Mouse (Mus musculus): ENCODE results near the gene Arhgap45. TPM values are rescaled to one million over a fixed set of nuclear protein-coding genes. Genes with fewer than 3 reads are reported as not detected.

Gene Arhgap45
- polyA plus RNA-seq, 1 experiment from 2014 or later: 11.2 TPM

- Histone ChIP-seq H3K9ac (no peak overlapping the region), H3K9me3 (ENCODE audit: low read depth, low read length) (no peaks in the 10 kb centered on the region), H3K4me2 (no peak overlapping the region), H3K27ac (ENCODE audit: low read depth) (no peak overlapping the region), H3K4me1 (ENCODE audit: insufficient read depth) (no peaks in the 10 kb centered on the region), H3K36me3 (ENCODE audit: insufficient read depth) (peaks cover 42% of the 10 kb centered on the region), H3K4me3 (ENCODE audit: low read depth, low read length) (no peak overlapping the region), H3K27me3 (ENCODE audit: insufficient read depth, low read length) (peaks cover 17% of the 10 kb centered on the region)
- no peak for DNase-seq
- no peak for ATAC-seq (ENCODE audit: insufficient read depth)
- TF ChIP-seq CTCF (IDR thresholded peaks at IDR 0.05; ENCODE audit: low read depth): no peak
- 85% methylated on average over 21 of the region's 21 CpGs for WGBS
These were observed 42.4 kb upstream of the Arhgap45 start for GRCm38 (mm10) chr10:79974087-79974486.

GRCm38 (mm10) chr10:79974668-79975067 is 41.8 kb upstream of the Arhgap45 start:
- Histone ChIP-seq H3K4me1 (ENCODE audit: insufficient read depth) (no peaks in the 10 kb centered on the region), H3K27ac (ENCODE audit: low read depth) (no peak overlapping the region), H3K4me3 (ENCODE audit: low read depth, low read length) (no peak overlapping the region), H3K9me3 (ENCODE audit: low read depth, low read length) (no peaks in the 10 kb centered on the region), H3K4me2 (no peak overlapping the region), H3K27me3 (ENCODE audit: insufficient read depth, low read length) (peaks cover 17% of the 10 kb centered on the region), H3K36me3 (ENCODE audit: insufficient read depth) (peaks cover 48% of the 10 kb centered on the region), H3K9ac (no peak overlapping the region)
- ATAC-seq (ENCODE audit: insufficient read depth): no peak
- no peak for TF ChIP-seq CTCF (IDR thresholded peaks at IDR 0.05; ENCODE audit: low read depth)
- WGBS: 88% methylated on average over 8 of the region's 8 CpGs
- DNase-seq: no peak

DNA sequence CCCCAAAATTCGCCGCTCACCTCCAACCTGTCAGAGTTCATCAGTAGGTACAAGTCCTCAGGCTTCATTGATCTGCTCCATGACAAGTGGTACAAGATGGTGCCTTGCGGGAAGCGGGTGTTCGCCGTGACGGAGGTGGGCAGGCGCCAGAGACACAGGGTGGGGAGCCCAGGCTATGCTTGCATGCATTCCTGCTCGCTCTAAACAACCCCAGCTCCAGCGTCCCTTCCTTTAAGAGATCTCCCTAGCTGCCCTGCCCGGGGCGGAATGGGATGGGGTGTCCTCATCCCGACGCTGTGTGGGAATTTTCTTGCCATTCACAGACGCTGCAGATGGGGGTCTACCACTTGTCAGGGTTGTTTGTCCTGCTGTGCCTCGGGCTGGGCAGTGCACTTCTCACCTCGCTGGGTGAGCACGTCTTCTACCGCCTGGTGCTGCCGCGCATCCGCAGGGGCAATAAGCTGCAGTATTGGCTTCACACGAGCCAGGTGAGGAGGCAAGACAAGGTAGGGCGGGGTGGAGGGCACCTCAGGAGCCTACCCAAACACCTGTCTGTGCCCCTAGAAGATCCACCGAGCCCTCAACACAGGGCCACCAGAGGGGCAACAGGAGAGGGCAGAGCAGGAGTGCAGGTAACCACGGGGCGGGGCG is 40.3 kb upstream of the Arhgap45 start:
- H3K9ac ChIP-seq: no peak overlapping the region
- H3K27ac ChIP-seq (ENCODE audit: low read depth): no peak overlapping the region
- H3K27me3 ChIP-seq (ENCODE audit: insufficient read depth, low read length): peaks cover 8% of the 10 kb centered on the region
- peaks cover 61% of the 10 kb centered on the region for H3K36me3 ChIP-seq (ENCODE audit: insufficient read depth)
- 84% methylated on average over 28 of the region's 28 CpGs for WGBS
- no peak for ATAC-seq (ENCODE audit: insufficient read depth)
- no peak for DNase-seq
- H3K4me1 ChIP-seq (ENCODE audit: insufficient read depth): no peaks in the 10 kb centered on the region
- H3K4me2 ChIP-seq: no peak overlapping the region
- H3K9me3 ChIP-seq (ENCODE audit: low read depth, low read length): no peaks in the 10 kb centered on the region
- no peak overlapping the region for H3K4me3 ChIP-seq (ENCODE audit: low read depth, low read length)
- no peak for TF ChIP-seq CTCF (IDR thresholded peaks at IDR 0.05; ENCODE audit: low read depth)

- no peak overlapping the region for H3K4me3 ChIP-seq (ENCODE audit: low read depth, low read length)
- peaks cover 3% of the 10 kb centered on the region; the same call in 1 of the 2 replicates for H3K27me3 ChIP-seq (ENCODE audit: insufficient read depth, low read length)
These were observed 39.7 kb upstream of the Arhgap45 start for GRCm38 (mm10) chr10:79976722-79977107.

GRCm38 (mm10) chr10:79977324-79977723 is 39.1 kb upstream of the Arhgap45 start:
- Histone ChIP-seq H3K4me1 (ENCODE audit: insufficient read depth) (peaks cover under 1% of the 10 kb centered on the region; the same call in 1 of the 2 replicates), H3K9ac (no peak overlapping the region), H3K27ac (ENCODE audit: low read depth) (no peak overlapping the region), H3K36me3 (ENCODE audit: insufficient read depth) (peaks cover 64% of the 10 kb centered on the region), H3K27me3 (ENCODE audit: insufficient read depth, low read length) (no peaks in the 10 kb centered on the region), H3K9me3 (ENCODE audit: low read depth, low read length) (no peaks in the 10 kb centered on the region), H3K4me2 (no peak overlapping the region), H3K4me3 (ENCODE audit: low read depth, low read length) (no peak overlapping the region)
- WGBS: 82% methylated on average over 28 of the region's 28 CpGs
- TF ChIP-seq CTCF (IDR thresholded peaks at IDR 0.05; ENCODE audit: low read depth): no peak
- DNase-seq (no peak), ATAC-seq (ENCODE audit: insufficient read depth) (no peak)

More at GRCm38 (mm10) chr10:79976722-79977107, 39.7 kb upstream of the Arhgap45 start:
- Histone ChIP-seq H3K9me3 (ENCODE audit: low read depth, low read length) (no peaks in the 10 kb centered on the region), H3K4me2 (no peak overlapping the region), H3K36me3 (ENCODE audit: insufficient read depth) (peaks cover 63% of the 10 kb centered on the region), H3K9ac (no peak overlapping the region), H3K4me1 (ENCODE audit: insufficient read depth) (no peaks in the 10 kb centered on the region), H3K27ac (ENCODE audit: low read depth) (no peak overlapping the region)
- TF ChIP-seq CTCF (IDR thresholded peaks at IDR 0.05; ENCODE audit: low read depth): no peak
- 73% methylated on average over 36 of the region's 36 CpGs for WGBS
- ATAC-seq (ENCODE audit: insufficient read depth): no peak
- DNase-seq: no peak

- WGBS: 91% methylated on average over 21 of the region's 21 CpGs
- no peak for ATAC-seq (ENCODE audit: insufficient read depth)
- Histone ChIP-seq H3K27ac (ENCODE audit: low read depth) (no peak overlapping the region), H3K4me3 (ENCODE audit: low read depth, low read length) (no peak overlapping the region), H3K4me1 (ENCODE audit: insufficient read depth) (peaks cover 6% of the 10 kb centered on the region; the same call in 1 of the 2 replicates), H3K9me3 (ENCODE audit: low read depth, low read length) (no peaks in the 10 kb centered on the region), H3K9ac (no peak overlapping the region), H3K27me3 (ENCODE audit: insufficient read depth, low read length) (no peaks in the 10 kb centered on the region), H3K36me3 (ENCODE audit: insufficient read depth) (peaks cover 67% of the 10 kb centered on the region), H3K4me2 (no peak overlapping the region)
- DNase-seq: no peak
- TF ChIP-seq CTCF (IDR thresholded peaks at IDR 0.05; ENCODE audit: low read depth): no peak
These were observed 38.4 kb upstream of the Arhgap45 start for GRCm38 (mm10) chr10:79978061-79978460.

DNA sequence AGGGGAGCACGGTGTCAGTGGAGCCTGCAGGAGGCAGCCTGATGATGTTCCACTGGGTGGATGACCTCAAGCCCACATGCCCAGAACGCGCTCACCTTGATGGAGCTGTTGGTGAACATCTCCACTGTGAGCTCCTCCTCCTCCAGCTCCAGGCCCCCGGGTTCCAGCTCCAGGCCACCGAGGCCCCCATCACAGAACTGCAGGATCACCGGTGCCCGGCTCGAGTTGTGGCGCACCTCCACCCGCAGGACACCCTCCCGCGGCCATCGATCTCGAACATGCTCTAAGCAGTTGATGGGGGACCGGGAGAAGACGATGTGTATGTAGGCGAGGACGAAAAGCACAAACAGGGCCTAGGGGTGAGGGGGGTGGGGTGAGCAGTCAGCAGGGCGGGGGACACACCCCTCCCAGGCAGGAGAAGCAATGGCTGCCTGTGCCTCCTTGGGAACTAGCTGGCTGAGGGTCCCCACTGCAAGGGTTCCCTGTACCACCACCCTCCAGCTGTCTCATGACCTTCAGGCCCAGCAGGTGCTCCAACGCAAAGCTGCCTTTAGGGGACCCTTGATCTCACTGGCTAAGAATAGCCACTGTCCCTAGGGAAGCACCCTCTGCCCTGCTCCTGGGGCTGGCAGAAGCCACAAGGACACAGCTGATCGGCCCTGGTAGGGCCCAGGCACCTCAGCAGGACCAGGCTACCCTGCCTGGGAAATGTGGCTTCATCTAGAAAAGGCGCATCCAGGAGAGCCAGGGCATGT is 36.9 kb upstream of the Arhgap45 start:
- DNase-seq: no peak
- 93% methylated on average over 22 of the region's 22 CpGs for WGBS
- Histone ChIP-seq H3K9me3 (ENCODE audit: low read depth, low read length) (no peaks in the 10 kb centered on the region), H3K4me3 (ENCODE audit: low read depth, low read length) (no peak overlapping the region), H3K27ac (ENCODE audit: low read depth) (no peak overlapping the region), H3K9ac (no peak overlapping the region), H3K4me2 (no peak overlapping the region), H3K27me3 (ENCODE audit: insufficient read depth, low read length) (no peaks in the 10 kb centered on the region), H3K4me1 (ENCODE audit: insufficient read depth) (peaks cover 7% of the 10 kb centered on the region; the same call in 1 of the 2 replicates), H3K36me3 (ENCODE audit: insufficient read depth) (peaks cover 67% of the 10 kb centered on the region)
- no peak for ATAC-seq (ENCODE audit: insufficient read depth)
- TF ChIP-seq CTCF (IDR thresholded peaks at IDR 0.05; ENCODE audit: low read depth): no peak
